Mouse (Mus musculus) stomach, postnatal 0 days (tissue): ENCODE results near the gene Ncam1. TPM values are rescaled to one million over a fixed set of nuclear protein-coding genes. Genes with fewer than 3 reads are reported as not detected.

Experiments
- ATAC-seq: fragments of 200-750 bp; cut with Nextera tagmentation; 2 replicates; pipeline ENCODE4 v1.8.0; 2017; ENCODE audit not compliant: low FRiP score, low TSS enrichment
- DNase-seq: peaks from one replicate; pipeline ENCODE4 v3.0.0-alpha.2; 2016; ENCODE audit warnings: low spot score
- H3K27ac ChIP-seq: fragments of 300-500 bp; sonication (generic); replicated peaks from 2 replicates; pipeline ENCODE4 v1.5.1; 2014; ENCODE audit warnings: mild to moderate bottlenecking, control low read depth
- H3K27me3 ChIP-seq: fragments of 300-500 bp; sonication (generic); 2 replicates; pipeline ENCODE4 v1.6.1; 2014; ENCODE audit warnings: low read length; ENCODE audit not compliant: control insufficient read depth, insufficient read depth
- H3K36me3 ChIP-seq: fragments of 300-500 bp; sonication (generic); 2 replicates; pipeline ENCODE4 v1.6.1; 2014; ENCODE audit warnings: low read length, mixed read lengths; ENCODE audit not compliant: control insufficient read depth, insufficient read depth
- H3K4me1 ChIP-seq: fragments of 300-500 bp; sonication (generic); replicated peaks from 2 replicates; pipeline ENCODE4 v1.6.1; 2014; ENCODE audit warnings: antibody characterized with exemption; ENCODE audit not compliant: control insufficient read depth, insufficient read depth
- H3K4me2 ChIP-seq: fragments of 300-500 bp; sonication (generic); replicated peaks from 2 replicates; pipeline ENCODE4 v1.6.1; 2014; ENCODE audit warnings: low read depth, mild to moderate bottlenecking, control low read depth, moderate library complexity
- H3K4me3 ChIP-seq: fragments of 300-500 bp; sonication (generic); 2 replicates; pipeline ENCODE4 v1.5.1; 2014; ENCODE audit warnings: low read depth, low read length, control low read depth
- H3K9ac ChIP-seq: fragments of 300-500 bp; sonication (generic); 2 replicates; pipeline ENCODE4 v1.6.1; 2014; ENCODE audit warnings: mild to moderate bottlenecking, low read length, control low read depth, mixed read lengths
- H3K9me3 ChIP-seq: fragments of 300-500 bp; sonication (generic); 2 replicates; pipeline ENCODE4 v1.6.1; 2016; ENCODE audit warnings: low read length; ENCODE audit not compliant: control insufficient read depth
- CTCF ChIP-seq: IDR thresholded peaks from 2 replicates; pipeline ENCODE4 v1.5.1; 2016; ENCODE audit warnings: antibody characterized with exemption, low read depth, mild to moderate bottlenecking, moderate library complexity
- EP300 ChIP-seq: optimal IDR thresholded peaks from 2 replicates; pipeline ENCODE3; 2016; ENCODE audit warnings: antibody characterized with exemption
- WGBS: fragments of 180-500 bp; shearing (Covaris S2); extraction: QIAGEN DNeasy Blood & Tissue Kit; methylation state at CpG from one replicate; pipeline ENCODE4 v1.1.7; 2014; 5-methylcytosine and 5-hydroxymethylcytosine counted together
- polyA plus RNA-seq: library from polyadenylated mRNA; unstranded; fragments of >200 nt; fragmentation: Nextera tagmentation; extraction: Ambion mirVana; gene quantifications from 2 replicates; pipeline ENCODE4 v1.2.1, GENCODE M21; 2015

Ncam1 gene
- polyA plus RNA-seq, 1 experiment from 2014 or later = 34.0 TPM

DNA sequence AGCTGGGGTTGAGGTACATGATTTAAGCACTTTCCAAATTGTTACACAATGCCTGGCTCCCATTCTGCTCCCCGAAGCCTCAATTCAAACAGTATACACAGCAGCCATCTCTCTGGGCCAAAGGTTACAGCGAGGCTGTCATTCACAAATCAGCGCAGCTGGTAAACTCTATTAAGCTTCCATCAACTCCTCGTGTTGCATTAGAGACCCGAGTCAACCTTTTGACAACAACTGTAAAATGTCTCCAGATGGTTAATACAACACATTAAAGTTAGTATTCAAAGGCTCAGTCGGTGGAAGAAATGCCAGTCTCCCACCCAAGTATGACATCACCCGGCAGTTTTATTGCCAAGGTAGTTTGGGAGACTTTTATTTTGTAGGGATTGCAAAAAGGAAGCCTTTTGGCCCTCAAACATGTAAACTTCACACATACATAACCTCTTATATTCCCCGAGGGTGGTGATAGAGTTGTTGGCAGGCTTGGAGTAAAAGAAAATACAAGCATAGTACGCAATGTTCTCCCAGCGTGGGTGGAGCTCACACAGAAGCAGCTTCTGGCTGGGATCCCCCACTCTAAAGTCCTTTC lies 204.7 kb downstream of the Ncam1 start:
- Histone ChIP-seq H3K36me3 (no peaks in the 10 kb centered on the region), H3K9me3 (no peaks in the 10 kb centered on the region), H3K4me2 (no peak overlapping the region), H3K27me3 (no peaks in the 10 kb centered on the region), H3K27ac (no peak overlapping the region; the same call in 1 of the 2 replicates), H3K4me3 (no peak overlapping the region), H3K9ac (no peak overlapping the region), H3K4me1 (peaks cover 5% of the 10 kb centered on the region; the same call in 1 of the 2 replicates)
- 27% methylated on average over 10 of the region's 10 CpGs for WGBS
- DNase-seq (no peak), ATAC-seq (peak; percentile 73; the same call in 1 of the 2 replicates)
- TF ChIP-seq EP300 (no peak), CTCF (no peak)

DNA sequence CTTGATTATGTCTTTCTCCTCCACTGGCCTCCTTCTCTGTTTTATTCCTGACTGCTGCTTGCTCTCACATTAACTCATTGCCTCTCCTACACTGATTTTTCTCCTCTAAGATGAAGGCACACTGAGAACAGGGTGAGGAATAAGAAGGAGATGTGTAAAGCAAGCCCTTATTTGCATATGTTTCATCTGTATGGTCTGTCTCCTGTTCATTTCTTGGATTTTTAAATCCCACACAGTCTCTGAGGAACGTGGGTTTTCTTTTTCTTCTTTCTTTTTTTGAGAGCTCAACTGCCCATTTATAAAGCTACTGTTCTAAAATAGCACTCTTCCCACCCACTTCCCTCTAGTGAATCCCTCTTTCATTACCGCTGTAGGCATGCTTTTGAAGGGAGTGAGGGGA lies 206.7 kb downstream of the Ncam1 start:
- no peak for TF ChIP-seq EP300
- no peak for TF ChIP-seq CTCF
- no peaks in the 10 kb centered on the region for H3K9me3 ChIP-seq
- ATAC-seq (no peak), DNase-seq (no peak)
- no peak overlapping the region for H3K9ac ChIP-seq
- no peak overlapping the region for H3K27ac ChIP-seq
- no peaks in the 10 kb centered on the region for H3K27me3 ChIP-seq
- no peak overlapping the region for H3K4me2 ChIP-seq
- 57% methylated on average over 2 of the region's 2 CpGs for WGBS
- peaks cover 5% of the 10 kb centered on the region; the same call in 1 of the 2 replicates for H3K4me1 ChIP-seq
- no peak overlapping the region for H3K4me3 ChIP-seq
- H3K36me3 ChIP-seq = no peaks in the 10 kb centered on the region

DNA sequence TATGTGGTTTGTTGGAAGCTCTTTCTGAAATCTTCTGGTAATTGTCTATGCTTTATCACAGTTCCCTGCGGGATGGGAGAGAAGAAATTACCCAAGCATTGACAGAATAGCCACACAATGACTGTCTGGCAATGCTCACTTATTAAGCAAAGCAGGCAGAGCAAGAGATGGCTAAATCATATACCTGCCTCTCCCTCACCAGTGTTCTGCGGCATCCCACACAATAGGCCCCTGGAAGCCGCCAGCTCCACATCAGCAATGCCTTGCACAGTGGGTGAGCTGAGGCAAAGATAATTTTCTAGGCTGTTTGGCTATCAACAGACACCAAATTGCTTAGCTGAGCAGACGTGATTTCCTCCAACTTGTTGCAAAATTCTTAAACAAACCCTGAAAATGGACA lies 208.5 kb downstream of the Ncam1 start:
- no peaks in the 10 kb centered on the region for H3K27me3 ChIP-seq
- H3K9ac ChIP-seq = no peak overlapping the region
- H3K9me3 ChIP-seq = no peaks in the 10 kb centered on the region
- TF ChIP-seq CTCF = no peak
- no peak for TF ChIP-seq EP300
- ATAC-seq (no peak), DNase-seq (no peak)
- H3K4me3 ChIP-seq = no peak overlapping the region
- no peak overlapping the region for H3K4me2 ChIP-seq
- H3K36me3 ChIP-seq = no peaks in the 10 kb centered on the region
- 47% methylated on average over 4 of the region's 4 CpGs for WGBS
- H3K4me1 ChIP-seq = peaks cover 5% of the 10 kb centered on the region; the same call in 1 of the 2 replicates
- peak overlapping the region; percentile 20; the same call in 1 of the 2 replicates for H3K27ac ChIP-seq

DNA sequence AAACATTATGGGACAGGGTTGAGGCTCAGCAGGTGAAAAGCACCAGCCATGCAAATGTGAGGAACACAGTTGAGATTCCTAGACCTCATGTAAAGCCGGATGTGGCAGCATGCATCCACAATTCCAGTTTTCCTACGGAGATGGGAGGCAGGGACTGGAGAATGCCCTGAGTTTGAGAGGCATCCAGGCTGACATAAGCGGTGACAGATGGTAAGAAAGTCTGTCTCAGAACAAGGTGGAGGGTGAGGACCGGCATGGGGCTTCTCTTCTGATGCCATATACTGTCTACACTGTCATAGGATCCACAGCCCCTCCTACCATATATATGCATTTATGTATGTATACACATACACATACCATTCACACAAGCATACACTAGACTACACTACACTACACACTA lies 221.6 kb downstream of the Ncam1 start:
- 90% methylated on average over 4 of the region's 4 CpGs for WGBS
- 0 out of 2 replicates have a peak, but pooled peaks cover 3% of the 10 kb centered on the region for H3K4me1 ChIP-seq
- no peak overlapping the region for H3K27ac ChIP-seq
- no peaks in the 10 kb centered on the region for H3K36me3 ChIP-seq
- DNase-seq (no peak), ATAC-seq (no peak)
- no peak overlapping the region for H3K4me3 ChIP-seq
- no peak overlapping the region for H3K4me2 ChIP-seq
- H3K27me3 ChIP-seq = no peaks in the 10 kb centered on the region
- TF ChIP-seq EP300 (no peak), CTCF (no peak)
- H3K9ac ChIP-seq = no peak overlapping the region
- no peaks in the 10 kb centered on the region for H3K9me3 ChIP-seq

DNA sequence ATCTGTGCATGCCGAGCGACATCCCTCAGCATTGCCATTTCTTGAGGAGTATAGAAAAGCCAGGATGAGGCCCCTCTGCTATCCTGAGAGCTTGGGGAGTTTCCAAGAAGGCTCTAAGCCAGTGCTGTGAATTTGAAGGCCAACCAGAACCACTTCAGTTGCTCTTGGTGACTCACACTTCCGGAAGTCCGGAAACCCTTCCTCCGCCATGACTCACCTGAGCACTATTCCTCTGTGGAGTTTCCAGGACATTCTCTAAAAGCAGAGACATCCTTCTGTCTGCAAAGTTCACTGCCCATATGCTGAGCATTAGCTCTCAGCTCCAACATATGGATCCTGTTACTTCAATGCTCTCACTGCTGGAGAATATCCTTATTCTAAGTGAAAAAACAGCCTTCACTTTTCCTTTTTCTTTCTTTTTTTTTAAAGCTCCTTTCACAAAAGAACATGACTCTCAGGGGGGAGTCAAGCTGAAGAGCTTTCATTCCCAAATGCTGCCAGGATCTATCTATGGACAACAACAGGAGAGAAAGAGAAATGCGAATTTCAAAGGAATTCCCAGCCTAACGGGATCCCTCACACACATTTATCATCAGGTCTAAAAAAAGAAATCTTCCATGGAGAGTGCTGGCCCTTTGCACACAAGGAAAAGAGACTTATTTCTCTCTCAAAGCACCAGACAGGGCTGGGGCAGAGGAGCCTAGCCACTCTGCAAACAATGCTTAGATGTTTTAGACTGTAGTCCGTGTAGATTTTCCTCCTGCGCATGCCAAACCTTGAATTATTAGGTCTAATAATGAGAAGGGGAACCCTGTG lies 226.8 kb downstream of the Ncam1 start:
- ATAC-seq = peak; percentile 74; the same call in 1 of the 2 replicates
- Histone ChIP-seq H3K9ac (no peak overlapping the region), H3K4me3 (no peak overlapping the region), H3K9me3 (no peaks in the 10 kb centered on the region), H3K27me3 (no peaks in the 10 kb centered on the region), H3K36me3 (no peaks in the 10 kb centered on the region), H3K4me1 (0 out of 2 replicates have a peak, but pooled peaks cover 3% of the 10 kb centered on the region), H3K27ac (peak overlapping the region; percentile 50; the same call in 1 of the 2 replicates), H3K4me2 (no peak overlapping the region)
- WGBS = 28% methylated on average over 9 of the region's 9 CpGs
- peak; percentile 33 for DNase-seq
- TF ChIP-seq EP300 (peak; percentile 34), CTCF (no peak)
